Mouse (Mus musculus) forebrain, embryonic 10.5 days (tissue): Measurements from ENCODE around the gene Ednra. TPM values are rescaled to one million over a fixed set of nuclear protein-coding genes. Genes with fewer than 3 reads are reported as not detected.

Experiments
- DNase-seq: peaks from one replicate; pipeline ENCODE4 v3.0.0-alpha.2; 2017; ENCODE audit warnings: low spot score; ENCODE audit errors: extremely low spot score
- H3K27ac ChIP-seq: fragments of 300-500 bp; sonication (generic); 2 replicates; pipeline ENCODE4 v1.5.1; 2016; ENCODE audit warnings: mild to moderate bottlenecking
- H3K27me3 ChIP-seq: fragments of 300-500 bp; sonication (generic); 2 replicates; pipeline ENCODE4 v1.6.1; 2016; ENCODE audit warnings: mild to moderate bottlenecking; ENCODE audit not compliant: poor library complexity, severe bottlenecking
- H3K36me3 ChIP-seq: fragments of 300-500 bp; sonication (generic); replicated peaks from 2 replicates; pipeline ENCODE4 v1.6.1; 2016; ENCODE audit warnings: mild to moderate bottlenecking, moderate library complexity
- H3K4me1 ChIP-seq: fragments of 300-500 bp; sonication (generic); 2 replicates; pipeline ENCODE4 v1.6.1; 2016
- H3K4me3 ChIP-seq: fragments of 300-500 bp; sonication (generic); 2 replicates; pipeline ENCODE4 v1.5.1; 2016; ENCODE audit warnings: mild to moderate bottlenecking, moderate library complexity
- H3K9me3 ChIP-seq: fragments of 300-500 bp; sonication (generic); 2 replicates; pipeline ENCODE4 v1.6.1; 2016; ENCODE audit warnings: mild to moderate bottlenecking, moderate library complexity
- WGBS: fragments of 180-500 bp; shearing (Covaris S2); methylation state at CpG from one replicate; pipeline ENCODE4 v1.1.7; 2016; 5-methylcytosine and 5-hydroxymethylcytosine counted together
- polyA plus RNA-seq: library from polyadenylated mRNA; unstranded; fragments of >200 nt; fragmentation: Nextera tagmentation; extraction: Ambion mirVana; gene quantifications from 2 replicates; pipeline ENCODE4 v1.2.1, GENCODE M21; 2016

The Ednra gene
- polyA plus RNA-seq, 1 experiment from 2014 or later: 19.8 TPM

- H3K36me3 ChIP-seq: no peaks in the 10 kb centered on the region
- 94% methylated on average over 4 of the region's 4 CpGs for WGBS
Observed at GRCm38 (mm10) chr8:77670612-77671363, 53.5 kb downstream of the Ednra start.

DNA sequence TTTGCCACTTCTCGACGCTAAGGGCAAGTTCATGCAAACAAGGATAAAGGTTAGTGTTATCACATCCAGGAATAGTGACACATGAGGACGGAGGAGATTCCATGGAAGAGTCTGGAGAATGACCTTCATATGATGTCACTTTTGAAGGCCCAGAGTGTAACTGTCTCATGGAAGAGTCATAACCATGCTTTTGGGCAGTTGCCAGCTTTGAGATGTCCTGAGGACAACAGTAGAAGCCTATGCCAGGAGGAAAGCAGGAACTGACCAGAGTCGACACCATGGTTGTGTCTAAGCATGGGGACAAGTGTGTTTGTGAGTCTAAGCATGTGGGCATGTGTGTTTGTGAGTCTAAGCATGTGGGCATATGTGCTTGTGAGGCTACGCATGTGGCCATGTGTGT, 56.3 kb downstream of the Ednra start:
- DNase-seq: no peak
- peaks cover 11% of the 10 kb centered on the region for H3K36me3 ChIP-seq
- no peak overlapping the region for H3K27ac ChIP-seq
- H3K9me3 ChIP-seq: no peaks in the 10 kb centered on the region
- H3K4me3 ChIP-seq: no peak overlapping the region
- no peaks in the 10 kb centered on the region for H3K27me3 ChIP-seq
- 90% methylated on average over 5 of the region's 5 CpGs for WGBS
- H3K4me1 ChIP-seq: peaks cover 11% of the 10 kb centered on the region; the same call in 1 of the 2 replicates

More at GRCm38 (mm10) chr8:77670612-77671363, 53.5 kb downstream of the Ednra start:
- Histone ChIP-seq H3K4me3 (no peak overlapping the region), H3K9me3 (no peaks in the 10 kb centered on the region), H3K27ac (peak overlapping the region; percentile 70; the same call in 1 of the 2 replicates), H3K27me3 (no peaks in the 10 kb centered on the region), H3K4me1 (peaks cover 11% of the 10 kb centered on the region; the same call in 1 of the 2 replicates)
- no peak for DNase-seq

GRCm38 (mm10) chr8:77664901-77665300, 59.4 kb downstream of the Ednra start:
- Histone ChIP-seq H3K4me1 (no peaks in the 10 kb centered on the region), H3K9me3 (no peaks in the 10 kb centered on the region), H3K4me3 (no peak overlapping the region), H3K27me3 (no peaks in the 10 kb centered on the region), H3K27ac (no peak overlapping the region), H3K36me3 (peaks cover 11% of the 10 kb centered on the region)
- WGBS: 92% methylated on average over 13 of the region's 13 CpGs
- DNase-seq: no peak

GRCm38 (mm10) chr8:77659534-77660080, 64.7 kb downstream of the Ednra start:
- Histone ChIP-seq H3K4me3 (no peak overlapping the region), H3K4me1 (no peaks in the 10 kb centered on the region), H3K36me3 (peaks cover 4% of the 10 kb centered on the region), H3K27ac (no peak overlapping the region), H3K9me3 (no peaks in the 10 kb centered on the region), H3K27me3 (no peaks in the 10 kb centered on the region)
- WGBS: 86% methylated on average over 4 of the region's 4 CpGs
- no peak for DNase-seq

GRCm38 (mm10) chr8:77658356-77658755, 65.9 kb downstream of the Ednra start:
- H3K4me3 ChIP-seq: no peak overlapping the region
- H3K27me3 ChIP-seq: no peaks in the 10 kb centered on the region
- H3K4me1 ChIP-seq: no peaks in the 10 kb centered on the region
- H3K36me3 ChIP-seq: no peaks in the 10 kb centered on the region
- H3K9me3 ChIP-seq: no peaks in the 10 kb centered on the region
- no peak for DNase-seq
- WGBS: 72% methylated on average over 3 of the region's 3 CpGs
- peak overlapping the region; percentile 49; the same call in 1 of the 2 replicates for H3K27ac ChIP-seq

GRCm38 (mm10) chr8:77650646-77651190, 73.5 kb downstream of the Ednra start:
- Histone ChIP-seq H3K4me3 (no peak overlapping the region), H3K27me3 (no peaks in the 10 kb centered on the region), H3K9me3 (no peaks in the 10 kb centered on the region), H3K36me3 (no peaks in the 10 kb centered on the region), H3K4me1 (no peaks in the 10 kb centered on the region), H3K27ac (no peak overlapping the region)
- 76% methylated on average over 1 of the region's 1 CpGs for WGBS
- no peak for DNase-seq

DNA sequence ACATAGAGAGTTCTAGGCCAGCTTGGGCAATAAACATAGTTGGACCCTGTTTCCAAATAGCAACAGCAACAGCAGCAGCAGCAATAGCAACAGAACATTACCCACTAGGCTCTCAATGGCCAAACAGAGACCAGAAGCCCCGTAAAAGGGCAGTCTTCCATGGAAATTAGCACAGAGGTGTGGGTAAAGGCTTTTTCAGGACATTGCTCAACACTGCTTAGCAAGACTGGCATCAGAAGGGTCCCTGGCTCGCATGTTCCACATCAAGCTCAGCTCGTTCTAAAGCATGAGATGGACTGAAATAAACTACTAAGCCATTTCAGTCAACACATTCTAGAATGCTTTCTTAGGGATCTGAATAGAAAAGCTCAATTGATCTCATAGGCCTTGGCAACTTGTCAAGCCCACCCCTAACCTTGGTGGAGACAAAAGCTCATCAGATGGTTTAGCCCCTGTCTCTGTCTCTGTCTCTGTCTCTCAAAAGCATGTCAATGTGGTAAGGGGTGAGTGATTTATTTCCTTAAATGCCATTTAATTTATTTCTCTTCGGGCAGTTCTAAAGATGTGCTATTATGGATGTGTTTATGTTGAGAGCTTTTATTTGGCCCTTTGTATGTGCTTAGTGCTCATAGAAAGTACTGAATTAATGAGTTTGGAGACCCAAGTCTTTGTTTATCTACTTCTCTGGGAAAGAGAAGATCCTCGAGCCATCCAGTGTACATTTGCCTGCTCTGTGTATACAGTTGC, 84.0 kb downstream of the Ednra start:
- no peak for DNase-seq
- Histone ChIP-seq H3K9me3 (no peaks in the 10 kb centered on the region), H3K4me3 (no peak overlapping the region), H3K36me3 (no peaks in the 10 kb centered on the region), H3K27ac (no peak overlapping the region), H3K27me3 (no peaks in the 10 kb centered on the region), H3K4me1 (no peaks in the 10 kb centered on the region)
- 87% methylated on average over 5 of the region's 5 CpGs for WGBS

- Histone ChIP-seq H3K9me3 (no peaks in the 10 kb centered on the region), H3K4me3 (no peak overlapping the region), H3K27ac (no peak overlapping the region), H3K36me3 (no peaks in the 10 kb centered on the region), H3K4me1 (no peaks in the 10 kb centered on the region; the same call in 1 of the 2 replicates), H3K27me3 (no peaks in the 10 kb centered on the region)
- DNase-seq: no peak
- WGBS: 94% methylated on average over 3 of the region's 3 CpGs
Observed at GRCm38 (mm10) chr8:77637593-77637992, 86.7 kb downstream of the Ednra start.

DNA sequence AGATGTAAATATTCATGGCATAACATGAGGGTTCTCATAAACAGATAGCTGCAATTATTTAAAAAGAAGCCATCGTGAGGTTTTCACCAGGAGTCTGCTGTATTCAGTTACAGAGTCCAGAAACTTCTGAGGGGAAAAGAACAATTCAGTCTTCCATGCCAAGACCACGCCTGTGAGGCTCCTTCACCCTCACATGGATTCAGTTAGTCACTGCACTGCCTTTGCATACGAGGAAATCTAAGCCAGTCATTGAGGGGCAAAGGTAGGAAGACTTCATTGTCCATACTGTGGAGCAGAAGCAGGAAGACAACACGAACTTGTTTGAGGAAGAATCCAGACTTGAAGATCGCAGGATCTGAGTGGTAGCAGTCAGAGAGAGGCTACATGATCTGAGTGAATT, 90.2 kb downstream of the Ednra start:
- Histone ChIP-seq H3K9me3 (no peaks in the 10 kb centered on the region), H3K4me1 (peaks cover 5% of the 10 kb centered on the region), H3K27me3 (no peaks in the 10 kb centered on the region), H3K4me3 (no peak overlapping the region), H3K36me3 (no peaks in the 10 kb centered on the region), H3K27ac (no peak overlapping the region)
- WGBS: 73% methylated on average over 5 of the region's 5 CpGs
- DNase-seq: no peak

GRCm38 (mm10) chr8:77633211-77633610, 91.1 kb downstream of the Ednra start:
- no peak for DNase-seq
- Histone ChIP-seq H3K4me3 (no peak overlapping the region), H3K36me3 (no peaks in the 10 kb centered on the region), H3K9me3 (no peaks in the 10 kb centered on the region), H3K27ac (no peak overlapping the region), H3K27me3 (no peaks in the 10 kb centered on the region), H3K4me1 (peaks cover 5% of the 10 kb centered on the region)
- 87% methylated on average over 2 of the region's 2 CpGs for WGBS

GRCm38 (mm10) chr8:77630691-77631090, 93.6 kb downstream of the Ednra start:
- no peak overlapping the region for H3K4me3 ChIP-seq
- 55% methylated on average over 3 of the region's 3 CpGs for WGBS
- no peak for DNase-seq
- H3K9me3 ChIP-seq: no peaks in the 10 kb centered on the region
- H3K27ac ChIP-seq: no peak overlapping the region
- peaks cover 5% of the 10 kb centered on the region for H3K4me1 ChIP-seq
- H3K36me3 ChIP-seq: no peaks in the 10 kb centered on the region
- no peaks in the 10 kb centered on the region for H3K27me3 ChIP-seq

- 19% methylated on average over 15 of the region's 15 CpGs for WGBS
- H3K36me3 ChIP-seq: no peaks in the 10 kb centered on the region
- H3K4me1 ChIP-seq: peaks cover 5% of the 10 kb centered on the region
- H3K27me3 ChIP-seq: no peaks in the 10 kb centered on the region
- peak; percentile 80 for DNase-seq
- H3K4me3 ChIP-seq: no peak overlapping the region
- no peak overlapping the region for H3K27ac ChIP-seq
- no peaks in the 10 kb centered on the region for H3K9me3 ChIP-seq
Observed at GRCm38 (mm10) chr8:77629858-77630537, 94.3 kb downstream of the Ednra start.
